Mouse (Mus musculus): Measurements from ENCODE around the gene Lbx1. TPM values are rescaled to one million over a fixed set of nuclear protein-coding genes. Genes with fewer than 3 reads are reported as not detected.

Lbx1 gene
- polyA plus RNA-seq, 1 experiment from 2014 or later, result 0.64 TPM

DNA sequence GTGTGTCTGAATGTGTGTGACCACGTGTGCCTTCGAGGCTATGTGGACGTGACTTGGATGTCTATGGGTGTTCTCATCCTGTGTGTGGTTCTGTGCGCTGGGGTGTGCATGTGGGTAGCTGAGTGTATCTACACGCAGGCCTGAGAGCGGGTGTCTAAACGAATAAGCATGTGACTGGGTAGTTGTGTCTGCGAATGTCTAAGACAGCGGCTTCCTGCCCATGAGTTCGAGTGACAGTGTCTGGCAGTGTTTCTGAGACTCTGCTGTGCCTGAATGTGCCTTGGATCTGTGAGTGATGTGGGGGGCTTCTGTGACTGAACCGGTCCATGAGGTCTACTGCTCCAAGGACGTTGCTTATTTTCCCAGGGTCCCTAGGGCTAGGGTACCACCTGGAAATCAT is 10.5 kb downstream of the Lbx1 start:
- ATAC-seq (ENCODE audit: insufficient number of reproducible peaks, low FRiP score, low TSS enrichment, low read depth), result no peak
- Histone ChIP-seq H3K36me3 (no peaks in the 10 kb centered on the region), H3K4me3 (no peak overlapping the region), H3K9me3 (no peaks in the 10 kb centered on the region), H3K4me2 (no peak overlapping the region), H3K4me1 (peaks cover 43% of the 10 kb centered on the region), H3K27me3 (peaks cover 90% of the 10 kb centered on the region), H3K9ac (no peak overlapping the region), H3K27ac (no peak overlapping the region)
- 3% methylated on average over 12 of the region's 12 CpGs for WGBS

DNA sequence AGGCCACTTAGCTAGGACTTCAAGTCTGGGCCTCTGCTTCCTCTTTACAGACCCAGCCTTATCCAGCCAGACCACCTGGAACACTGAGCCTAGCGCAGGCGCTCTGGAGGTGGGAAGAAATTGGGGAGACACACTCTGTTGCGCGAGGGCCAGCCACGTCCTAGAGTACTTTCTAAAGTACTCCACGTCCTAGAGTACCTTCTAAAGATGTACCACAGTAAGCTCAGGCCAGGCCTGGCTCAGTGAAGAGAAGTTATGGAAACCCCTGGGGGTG is 11.4 kb downstream of the Lbx1 start:
- H3K9ac ChIP-seq, result no peak overlapping the region
- H3K4me2 ChIP-seq, result no peak overlapping the region
- no peaks in the 10 kb centered on the region for H3K9me3 ChIP-seq
- WGBS, result 4% methylated on average over 6 of the region's 6 CpGs
- peaks cover 87% of the 10 kb centered on the region for H3K27me3 ChIP-seq
- no peak for ATAC-seq (ENCODE audit: insufficient number of reproducible peaks, low FRiP score, low TSS enrichment, low read depth)
- no peaks in the 10 kb centered on the region for H3K36me3 ChIP-seq
- H3K4me3 ChIP-seq, result no peak overlapping the region
- H3K4me1 ChIP-seq, result peaks cover 34% of the 10 kb centered on the region
- no peak overlapping the region for H3K27ac ChIP-seq

DNA sequence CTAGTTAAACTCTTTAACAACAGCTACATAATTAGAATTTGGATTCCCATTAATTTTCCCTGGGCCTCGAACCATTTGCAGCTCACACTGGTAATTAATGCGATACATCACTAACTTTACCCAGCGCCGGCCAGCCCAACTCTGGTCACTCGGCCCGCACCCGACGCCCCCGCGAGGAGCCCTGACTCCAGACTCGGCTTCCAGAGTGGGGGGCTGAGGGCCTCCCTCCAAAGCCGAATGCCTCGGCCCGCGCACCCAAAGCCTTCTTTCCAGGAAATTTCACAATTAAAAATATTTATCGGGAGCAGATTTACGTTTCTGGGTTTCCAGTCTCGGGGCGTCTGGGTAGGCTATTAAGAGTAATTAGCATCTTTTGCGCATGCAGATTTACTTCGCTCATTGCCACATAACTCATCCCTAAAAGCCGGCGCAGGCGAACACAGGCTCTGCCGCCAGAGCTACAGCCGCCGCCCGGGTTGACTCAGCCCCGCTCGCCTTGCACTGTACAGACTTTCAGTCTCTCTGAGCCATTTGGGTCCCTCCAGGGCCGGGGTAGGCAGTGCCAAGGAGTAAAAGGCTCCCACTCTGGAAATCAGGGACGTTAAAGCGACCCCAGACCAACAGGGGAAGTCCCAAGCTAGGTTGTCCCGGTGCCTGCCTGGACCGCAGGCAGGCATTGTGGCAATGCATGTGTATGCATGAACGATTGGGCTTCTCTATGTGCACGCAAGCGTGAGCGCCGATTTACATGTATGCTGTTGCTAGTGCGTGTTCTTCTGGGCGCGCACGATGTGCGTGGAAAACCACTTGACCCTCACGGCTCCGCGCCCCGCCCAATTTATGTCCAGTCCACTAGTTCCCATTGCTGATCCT is 12.0 kb downstream of the Lbx1 start:
- Histone ChIP-seq H3K27me3 (peaks cover 83% of the 10 kb centered on the region), H3K27ac (no peak overlapping the region), H3K4me1 (peaks cover 31% of the 10 kb centered on the region), H3K9me3 (no peaks in the 10 kb centered on the region), H3K4me2 (peak overlapping the region; percentile 24), H3K9ac (no peak overlapping the region), H3K4me3 (peak overlapping the region; percentile 15), H3K36me3 (no peaks in the 10 kb centered on the region)
- no peak for ATAC-seq (ENCODE audit: insufficient number of reproducible peaks, low FRiP score, low TSS enrichment, low read depth)
- WGBS, result 4% methylated on average over 49 of the region's 49 CpGs

DNA sequence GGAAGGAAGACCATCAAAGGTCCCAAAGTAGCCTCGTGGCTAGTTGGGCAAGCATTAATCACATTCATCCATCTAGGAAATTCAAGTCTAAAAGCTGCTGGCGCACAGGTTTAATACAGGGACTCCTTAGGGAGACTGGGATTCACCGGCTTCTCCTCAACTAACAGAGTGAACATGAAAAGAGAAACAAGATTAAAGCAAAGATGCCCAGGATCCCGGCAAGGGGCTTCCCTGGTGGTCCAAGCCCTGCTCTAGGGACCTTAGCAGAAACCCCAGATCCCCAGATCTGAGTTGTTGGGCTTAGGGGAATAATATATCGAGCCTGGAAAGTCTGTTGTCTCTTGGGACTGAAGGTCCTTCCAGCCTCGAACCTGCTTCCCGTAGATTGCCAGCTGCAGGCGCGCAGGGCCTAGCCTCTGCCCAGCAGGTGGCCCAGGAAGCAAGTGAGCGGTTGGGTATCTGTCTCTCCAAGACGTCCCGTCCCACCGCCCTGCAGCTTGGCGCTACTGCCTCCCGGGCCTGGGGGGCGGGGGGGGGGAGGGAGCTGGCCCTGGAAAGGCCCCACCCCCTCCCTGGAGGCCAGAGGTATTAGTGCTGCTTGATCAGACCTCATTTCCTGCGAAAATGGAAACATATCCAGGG is 13.3 kb downstream of the Lbx1 start:
- Histone ChIP-seq H3K4me3 (no peak overlapping the region), H3K9ac (no peak overlapping the region)

DNA sequence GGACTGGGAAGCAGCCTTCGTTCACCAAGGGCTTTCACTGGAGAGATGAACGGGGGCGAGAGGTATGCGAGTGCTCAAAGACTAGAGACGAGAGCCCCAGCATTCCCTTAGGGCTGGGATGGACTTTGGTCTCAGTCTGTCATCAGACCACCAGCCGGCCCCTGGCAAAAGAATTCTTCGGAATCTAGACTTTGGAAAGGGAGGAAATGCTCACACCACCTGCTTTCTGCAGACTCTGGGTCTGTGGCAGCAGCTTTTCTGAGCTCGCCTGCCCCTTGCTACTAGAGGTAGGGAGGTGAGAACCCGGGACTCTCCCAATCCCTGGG is 14.2 kb downstream of the Lbx1 start:
- H3K36me3 ChIP-seq, result no peaks in the 10 kb centered on the region
- H3K9ac ChIP-seq, result no peak overlapping the region
- H3K4me1 ChIP-seq, result peaks cover 31% of the 10 kb centered on the region
- peak overlapping the region; percentile 55 for H3K4me2 ChIP-seq
- H3K9me3 ChIP-seq, result no peaks in the 10 kb centered on the region
- under 1% methylated on average over 9 of the region's 9 CpGs for WGBS
- peak overlapping the region; percentile 28 for H3K4me3 ChIP-seq
- ATAC-seq (ENCODE audit: insufficient number of reproducible peaks, low FRiP score, low TSS enrichment, low read depth), result no peak
- peaks cover 71% of the 10 kb centered on the region for H3K27me3 ChIP-seq
- no peak overlapping the region for H3K27ac ChIP-seq

More for the DNA sequence above, 13.3 kb downstream of the Lbx1 start:
- Histone ChIP-seq H3K4me2 (no peak overlapping the region), H3K36me3 (no peaks in the 10 kb centered on the region), H3K4me1 (peaks cover 31% of the 10 kb centered on the region), H3K27ac (no peak overlapping the region), H3K9me3 (no peaks in the 10 kb centered on the region), H3K27me3 (peaks cover 79% of the 10 kb centered on the region)
- WGBS, result 13% methylated on average over 17 of the region's 17 CpGs
- no peak for ATAC-seq (ENCODE audit: insufficient number of reproducible peaks, low FRiP score, low TSS enrichment, low read depth)

DNA sequence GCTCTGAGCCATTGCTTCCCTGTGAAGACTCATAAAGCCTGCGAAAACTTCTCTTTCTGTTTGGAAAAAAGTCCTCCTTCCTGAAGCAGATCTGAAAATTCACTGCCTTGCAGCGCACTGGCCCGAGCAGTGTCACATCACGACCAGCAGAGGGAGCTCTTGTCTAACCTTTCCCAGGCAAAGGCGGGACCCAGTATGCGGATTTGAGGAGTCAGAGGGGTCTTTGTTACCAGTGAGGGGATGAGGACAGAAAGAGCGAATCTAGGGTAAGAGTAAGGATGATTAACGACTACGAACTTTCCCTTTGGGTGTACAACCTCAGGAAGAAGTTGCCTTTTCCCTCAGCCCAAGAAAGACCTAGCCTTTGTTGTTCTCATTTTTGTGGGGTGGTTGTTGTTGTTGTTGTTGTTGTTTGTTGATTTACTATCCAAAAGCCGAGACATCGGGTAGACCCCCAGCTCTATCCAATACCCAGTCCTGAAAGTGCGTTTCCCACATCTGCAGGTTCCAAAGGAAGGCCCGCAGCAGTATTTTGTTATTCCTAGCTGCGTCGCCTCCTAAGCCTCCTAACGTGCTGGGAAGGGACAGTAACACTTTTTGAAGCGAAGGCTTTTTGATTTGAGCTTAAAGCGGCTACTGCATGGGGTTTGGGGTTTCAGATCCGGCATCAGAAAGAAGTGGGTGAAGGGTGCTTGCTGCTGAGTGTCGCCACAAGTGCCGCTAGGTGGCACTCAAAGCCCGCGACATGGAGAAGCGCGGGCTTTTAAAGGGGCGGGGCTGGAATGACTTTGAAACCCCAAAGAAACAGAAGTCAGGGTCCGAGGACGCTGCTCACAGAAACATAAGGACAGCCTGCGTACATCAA is 14.8 kb downstream of the Lbx1 start:
- Histone ChIP-seq H3K27me3 (peaks cover 65% of the 10 kb centered on the region), H3K27ac (no peak overlapping the region), H3K4me1 (peaks cover 28% of the 10 kb centered on the region), H3K4me3 (peak overlapping the region; percentile 28), H3K36me3 (no peaks in the 10 kb centered on the region), H3K9me3 (no peaks in the 10 kb centered on the region), H3K9ac (no peak overlapping the region), H3K4me2 (peak overlapping the region; percentile 55)
- WGBS, result 1% methylated on average over 29 of the region's 29 CpGs
- no peak for ATAC-seq (ENCODE audit: insufficient number of reproducible peaks, low FRiP score, low TSS enrichment, low read depth)

DNA sequence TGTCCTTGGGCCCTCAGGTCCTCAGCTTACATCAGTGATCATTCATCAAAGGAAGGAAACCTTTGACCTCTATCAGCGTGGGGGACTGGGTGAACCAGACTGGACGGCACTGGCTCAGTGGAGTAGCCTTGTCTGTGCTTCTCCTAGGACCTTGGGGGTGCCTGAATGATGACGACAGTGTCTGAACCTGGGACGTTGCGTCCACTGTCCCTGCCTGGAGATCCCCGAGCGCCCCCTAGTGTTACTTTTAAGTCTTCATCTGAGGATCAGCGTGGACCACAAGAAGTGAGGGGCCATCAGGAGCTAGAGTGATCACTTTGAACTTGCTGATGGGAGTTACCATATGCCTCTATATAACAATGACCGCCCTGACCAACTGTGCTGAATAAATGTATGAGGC is 19.4 kb downstream of the Lbx1 start:
- no peak overlapping the region for H3K4me2 ChIP-seq
- no peak for ATAC-seq (ENCODE audit: insufficient number of reproducible peaks, low FRiP score, low TSS enrichment, low read depth)
- no peak overlapping the region for H3K9ac ChIP-seq
- H3K4me3 ChIP-seq, result no peak overlapping the region
- H3K4me1 ChIP-seq, result peaks cover 7% of the 10 kb centered on the region
- no peak overlapping the region for H3K27ac ChIP-seq
- WGBS, result 4% methylated on average over 9 of the region's 9 CpGs
- H3K27me3 ChIP-seq, result peaks cover 19% of the 10 kb centered on the region
- H3K9me3 ChIP-seq, result no peaks in the 10 kb centered on the region
- no peaks in the 10 kb centered on the region for H3K36me3 ChIP-seq

DNA sequence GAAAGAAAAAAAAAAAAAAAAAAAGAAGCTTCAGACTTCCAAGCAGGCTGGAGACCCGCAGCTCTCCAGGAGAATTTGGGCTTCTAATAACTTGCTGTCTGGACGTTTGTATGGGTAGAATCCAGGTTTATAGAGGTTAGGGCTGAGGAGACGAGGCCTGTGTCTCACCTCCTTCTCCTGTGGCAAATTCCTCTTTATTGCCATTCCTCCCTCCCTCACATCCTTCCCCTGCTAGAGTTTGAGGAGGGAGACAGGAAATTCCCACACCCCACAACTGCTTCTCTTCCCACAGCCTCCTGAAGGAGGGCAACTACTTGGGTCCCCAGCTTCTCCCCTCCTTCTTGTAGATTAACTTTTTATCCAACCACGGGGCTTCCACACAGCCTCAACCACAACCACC is 20.2 kb downstream of the Lbx1 start:
- Histone ChIP-seq H3K9ac (no peak overlapping the region), H3K9me3 (no peaks in the 10 kb centered on the region), H3K4me1 (no peaks in the 10 kb centered on the region), H3K4me3 (no peak overlapping the region), H3K36me3 (no peaks in the 10 kb centered on the region), H3K4me2 (no peak overlapping the region), H3K27ac (no peak overlapping the region), H3K27me3 (peaks cover 18% of the 10 kb centered on the region)
- 53% methylated on average over 4 of the region's 4 CpGs for WGBS
- ATAC-seq (ENCODE audit: insufficient number of reproducible peaks, low FRiP score, low TSS enrichment, low read depth), result no peak

DNA sequence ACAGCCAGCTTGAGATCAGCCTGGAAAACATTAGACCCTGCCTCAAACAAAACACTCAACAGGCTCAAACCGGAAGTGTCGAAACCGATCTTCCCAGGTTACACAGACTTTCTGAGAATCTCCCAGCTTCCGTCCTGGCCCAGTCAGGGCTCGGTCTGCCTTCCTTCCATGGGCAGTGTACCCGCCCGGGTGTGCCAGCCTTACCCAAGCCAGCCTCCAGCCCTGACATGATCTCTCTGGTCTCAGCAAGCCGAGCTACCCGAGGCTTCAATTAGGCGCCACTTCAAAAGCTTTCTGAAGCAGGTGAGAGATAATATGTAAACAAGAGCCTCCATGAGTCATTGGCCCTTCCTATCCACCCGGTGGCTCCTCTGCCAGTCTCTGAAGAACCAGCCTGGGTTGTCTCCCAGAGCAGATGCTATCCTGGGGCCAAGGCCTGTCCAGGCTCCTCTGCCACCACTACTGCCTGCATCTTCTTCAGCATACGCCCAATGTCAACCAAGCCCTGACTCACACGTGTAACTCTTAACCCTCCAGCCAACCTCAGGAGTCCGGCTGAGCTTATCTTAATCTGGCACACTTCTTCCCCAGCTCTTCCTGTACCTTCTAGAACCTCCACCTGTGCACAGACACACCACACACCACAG is 25.7 kb downstream of the Lbx1 start:
- no peak for ATAC-seq (ENCODE audit: insufficient number of reproducible peaks, low FRiP score, low TSS enrichment, low read depth)
- H3K27ac ChIP-seq, result peak overlapping the region; percentile 11; the same call in 1 of the 2 replicates
- 65% methylated on average over 14 of the region's 14 CpGs for WGBS

DNA sequence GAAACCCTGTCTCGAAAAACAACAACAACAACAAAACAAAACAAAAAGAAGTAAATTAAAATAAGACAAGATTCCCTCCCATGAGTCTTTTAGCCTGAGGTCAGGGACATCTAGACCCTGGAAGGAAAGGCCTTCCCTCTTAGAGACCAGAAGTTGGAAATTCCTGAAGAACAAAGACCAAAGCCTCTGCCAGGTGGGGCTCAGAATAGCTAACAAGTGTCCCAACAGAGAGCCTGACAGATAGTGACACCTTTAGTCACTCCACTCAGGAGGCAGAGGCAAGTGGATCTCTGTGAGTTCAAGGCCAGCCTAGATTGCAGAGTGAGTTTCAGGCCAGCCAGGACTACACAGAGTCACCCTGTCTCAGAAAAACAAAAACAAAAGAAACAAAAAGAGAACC is 26.4 kb downstream of the Lbx1 start:
- no peak for ATAC-seq (ENCODE audit: insufficient number of reproducible peaks, low FRiP score, low TSS enrichment, low read depth)
- Histone ChIP-seq H3K36me3 (no peaks in the 10 kb centered on the region), H3K27me3 (peaks cover 6% of the 10 kb centered on the region; the same call in 1 of the 2 replicates), H3K4me1 (peaks cover 12% of the 10 kb centered on the region), H3K4me3 (no peak overlapping the region), H3K9ac (no peak overlapping the region), H3K27ac (no peak overlapping the region), H3K9me3 (no peaks in the 10 kb centered on the region), H3K4me2 (no peak overlapping the region)
- 83% methylated on average over 1 of the region's 1 CpGs for WGBS

More for the DNA sequence above, 25.7 kb downstream of the Lbx1 start:
- no peak overlapping the region for H3K4me2 ChIP-seq
- no peaks in the 10 kb centered on the region for H3K36me3 ChIP-seq
- no peak overlapping the region for H3K4me3 ChIP-seq
- H3K9ac ChIP-seq, result no peak overlapping the region
- no peaks in the 10 kb centered on the region for H3K9me3 ChIP-seq
- peaks cover 12% of the 10 kb centered on the region for H3K4me1 ChIP-seq
- peaks cover 6% of the 10 kb centered on the region; the same call in 1 of the 2 replicates for H3K27me3 ChIP-seq

DNA sequence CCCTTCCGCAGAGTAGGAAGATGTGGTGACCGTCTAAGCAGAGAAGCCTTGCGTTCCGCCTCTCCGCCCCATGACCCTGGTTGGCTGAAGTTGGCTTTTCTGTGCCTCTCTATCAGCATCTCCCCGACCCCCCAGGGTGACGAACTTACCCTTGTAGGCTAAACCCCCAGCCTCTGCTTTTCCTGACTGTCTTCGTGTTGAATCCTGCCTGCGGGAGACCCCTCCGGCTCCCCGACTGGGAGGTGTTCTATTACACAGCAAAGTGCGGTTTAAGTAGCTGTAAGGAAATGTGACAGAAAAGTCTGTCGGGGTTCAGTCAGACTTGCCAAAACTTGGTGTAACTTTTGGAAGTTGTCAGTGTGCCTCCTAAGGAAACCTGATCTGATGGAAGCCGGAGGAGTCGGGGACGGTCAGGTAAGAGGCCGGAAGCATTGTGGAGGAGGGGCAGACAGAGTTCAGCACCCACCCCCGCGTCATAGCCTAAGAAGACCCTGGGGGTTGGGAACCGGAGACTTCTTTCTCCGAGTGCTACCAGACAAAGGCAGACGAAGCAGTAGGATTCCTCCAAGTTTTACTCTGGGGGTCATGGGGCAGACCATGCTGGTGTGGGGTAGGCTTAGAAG is 27.1 kb downstream of the Lbx1 start:
- ATAC-seq (ENCODE audit: insufficient number of reproducible peaks, low FRiP score, low TSS enrichment, low read depth), result no peak
- H3K36me3 ChIP-seq, result no peaks in the 10 kb centered on the region
- H3K9ac ChIP-seq, result no peak overlapping the region
- no peaks in the 10 kb centered on the region for H3K9me3 ChIP-seq
- H3K4me3 ChIP-seq, result peak overlapping the region; percentile 30
- peak overlapping the region; percentile 43 for H3K27ac ChIP-seq
- peaks cover 12% of the 10 kb centered on the region for H3K4me1 ChIP-seq
- 12% methylated on average over 22 of the region's 22 CpGs for WGBS
- H3K27me3 ChIP-seq, result peaks cover 6% of the 10 kb centered on the region; the same call in 1 of the 2 replicates
- H3K4me2 ChIP-seq, result peak overlapping the region; percentile 47

Measured in limb, embryonic 15.5 days (tissue).